Mouse (Mus musculus) ovary, adult 18-20 months (tissue): ENCODE results near the gene Sbf1.

Experiments used
- DNase-seq: peaks from one replicate; pipeline ENCODE4 v3.0.0; 2022; ENCODE audit warnings: low spot score, mixed read lengths

The Sbf1 gene

GRCm38 (mm10) chr15:89315190-89315731 lies at the start of gene Sbf1:
Gene Sbf1 (minus strand): TSS chr15:89315311.
- DNase-seq, result peak; percentile 97

DNA sequence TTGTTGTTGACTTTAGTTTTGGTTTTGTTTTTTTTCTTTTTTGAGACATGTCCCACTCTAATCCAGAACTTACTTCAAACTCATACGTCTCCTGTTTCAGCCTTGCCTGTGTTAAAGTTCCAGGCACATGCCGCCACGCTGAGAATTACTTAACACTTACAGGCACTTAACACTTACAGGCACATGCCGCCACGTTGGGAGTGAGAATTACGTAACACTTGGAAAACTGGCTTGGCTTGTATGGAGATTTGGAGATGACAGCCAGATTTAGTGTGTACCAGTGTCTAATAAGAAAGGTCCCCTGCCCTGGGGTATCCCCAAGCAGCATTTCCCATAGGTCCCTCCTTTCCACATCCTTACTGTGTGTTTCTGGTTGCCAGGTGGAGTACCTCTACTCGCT lies 47.9 kb upstream of the Sbf1 start:
- no peak for DNase-seq

DNA sequence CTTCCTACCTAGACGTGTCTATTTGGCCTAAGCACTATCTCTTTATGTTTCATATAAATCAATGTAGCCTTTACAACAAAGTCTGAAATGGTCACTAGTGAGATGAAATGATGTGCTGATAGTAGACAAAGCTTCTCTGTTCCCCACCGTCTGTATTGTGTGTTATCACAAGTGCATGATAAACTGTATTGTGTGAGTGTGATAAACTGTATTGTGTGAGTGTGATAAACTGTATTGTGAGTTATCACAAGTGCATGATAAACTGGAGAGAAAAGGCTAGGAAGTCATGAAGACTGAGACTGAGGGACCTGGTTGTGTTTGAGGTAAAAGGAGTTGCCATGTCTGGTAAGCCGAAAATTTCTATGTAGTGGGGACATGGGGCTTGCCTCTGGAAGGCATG lies 43.7 kb upstream of the Sbf1 start:
- no peak for DNase-seq

DNA sequence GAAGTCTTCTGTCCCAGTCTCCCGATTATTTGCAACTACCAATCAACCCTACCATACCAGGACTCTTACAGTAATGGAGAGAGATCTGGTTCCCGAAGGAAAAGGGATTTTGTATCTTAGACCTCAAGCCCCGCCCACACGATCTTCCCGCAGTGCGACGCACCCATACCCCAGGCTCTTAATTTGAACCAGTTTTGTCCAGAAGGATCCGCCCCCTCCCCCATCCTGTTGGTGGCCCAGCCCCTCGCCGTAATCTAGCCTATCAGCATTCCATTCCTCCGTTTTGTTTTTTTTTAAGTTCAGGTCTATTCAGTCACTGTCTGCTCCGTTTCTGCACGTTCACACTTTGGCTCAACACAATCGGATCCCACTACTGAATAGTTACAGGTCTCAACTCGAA lies 41.3 kb upstream of the Sbf1 start:
- DNase-seq, result peak; percentile 65

- peak; percentile 90 for DNase-seq
Measured at GRCm38 (mm10) chr15:89355241-89356187, 40.4 kb upstream of the Sbf1 start, which contains the start of the genes Lmf2 and Ncaph2. Gene Lmf2 (minus strand): TSS chr15:89355659. Gene Ncaph2 (plus strand): TSS chr15:89355719.

GRCm38 (mm10) chr15:89354455-89354854 lies 39.3 kb upstream of the Sbf1 start:
- no peak for DNase-seq

GRCm38 (mm10) chr15:89353837-89354236 lies 38.7 kb upstream of the Sbf1 start:
- no peak for DNase-seq

DNA sequence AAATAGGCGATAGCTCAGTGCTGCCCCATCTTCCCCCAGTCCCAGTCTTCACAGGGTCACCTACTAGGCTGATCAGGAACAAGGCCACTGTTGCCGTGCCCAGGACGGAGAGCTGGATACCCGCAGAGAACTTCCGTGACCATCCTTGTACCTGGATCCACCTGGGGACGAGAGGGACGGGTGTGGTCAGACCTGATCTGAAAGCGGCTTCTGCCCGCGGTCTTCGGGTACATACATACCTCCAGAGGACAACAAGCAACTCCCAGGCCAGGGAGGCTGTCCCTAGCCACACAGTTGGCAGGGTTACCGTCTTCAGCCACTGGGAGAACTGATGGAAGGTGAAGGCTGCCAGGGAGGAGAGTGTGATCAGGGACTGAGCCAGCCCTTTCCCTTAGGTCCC lies 37.7 kb upstream of the Sbf1 start:
- no peak for DNase-seq

GRCm38 (mm10) chr15:89352054-89352453 lies 36.9 kb upstream of the Sbf1 start:
- DNase-seq, result no peak

DNA sequence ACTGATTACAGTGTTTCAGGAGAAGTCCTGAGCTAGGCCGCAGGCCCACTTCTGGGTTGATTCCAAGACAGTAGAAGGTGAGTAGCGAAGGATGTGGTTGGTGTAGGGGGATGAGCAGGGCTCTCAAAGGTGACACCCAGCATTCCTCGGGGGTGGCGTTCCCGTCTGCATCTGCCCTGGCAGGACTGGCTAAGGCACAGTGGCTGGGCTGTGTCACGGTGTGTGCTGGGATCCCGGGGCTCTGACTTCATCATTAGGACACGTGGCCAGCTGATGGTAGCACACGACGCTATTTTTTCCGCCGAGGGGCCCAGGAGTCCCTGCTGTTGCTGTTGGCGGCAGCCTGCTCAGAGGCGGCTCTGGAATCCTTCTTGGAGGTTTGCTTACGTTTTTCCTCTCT lies 36.2 kb upstream of the Sbf1 start:
- no peak for DNase-seq

DNA sequence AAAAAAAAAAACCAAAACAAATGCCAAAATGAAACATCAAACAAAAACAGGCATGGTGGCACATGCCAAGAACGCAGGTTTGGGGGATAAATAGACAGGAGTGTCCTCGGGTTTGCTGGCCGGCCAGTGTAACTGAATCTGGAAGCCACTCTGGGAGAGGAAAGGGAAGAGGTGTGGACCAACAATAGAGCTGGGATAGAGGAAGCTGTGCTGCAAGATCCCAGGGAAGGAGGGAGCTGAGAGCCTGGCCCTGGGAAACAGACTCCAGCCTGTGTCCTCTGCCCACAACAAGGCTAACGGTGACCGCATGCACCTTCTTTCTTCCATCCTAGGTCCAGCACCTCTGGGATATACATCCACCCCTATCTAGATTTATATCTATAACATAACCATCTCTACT lies 35.3 kb upstream of the Sbf1 start:
- DNase-seq, result no peak

GRCm38 (mm10) chr15:89343325-89343724 lies 28.2 kb upstream of the Sbf1 start:
- DNase-seq, result no peak

DNA sequence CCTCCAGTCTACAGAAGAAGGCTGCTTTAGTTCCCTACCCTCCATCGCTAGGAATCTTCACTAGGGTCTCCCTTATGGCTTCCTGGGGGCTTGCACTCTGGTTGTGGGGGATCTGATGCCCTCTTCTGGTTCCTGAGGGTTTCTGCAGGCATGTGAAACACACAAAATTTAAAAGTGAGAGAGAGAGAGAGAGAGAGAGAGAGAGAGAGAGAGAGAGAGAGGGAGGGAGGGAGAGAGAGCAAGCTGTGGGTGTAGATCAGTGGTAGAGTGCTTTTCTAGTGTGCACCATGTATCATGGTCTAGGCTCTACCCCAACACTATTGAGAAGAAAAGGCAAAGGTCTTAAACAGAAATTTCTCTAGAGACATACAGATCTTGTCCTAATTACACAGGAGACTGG lies 26.6 kb upstream of the Sbf1 start:
- no peak for DNase-seq

DNA sequence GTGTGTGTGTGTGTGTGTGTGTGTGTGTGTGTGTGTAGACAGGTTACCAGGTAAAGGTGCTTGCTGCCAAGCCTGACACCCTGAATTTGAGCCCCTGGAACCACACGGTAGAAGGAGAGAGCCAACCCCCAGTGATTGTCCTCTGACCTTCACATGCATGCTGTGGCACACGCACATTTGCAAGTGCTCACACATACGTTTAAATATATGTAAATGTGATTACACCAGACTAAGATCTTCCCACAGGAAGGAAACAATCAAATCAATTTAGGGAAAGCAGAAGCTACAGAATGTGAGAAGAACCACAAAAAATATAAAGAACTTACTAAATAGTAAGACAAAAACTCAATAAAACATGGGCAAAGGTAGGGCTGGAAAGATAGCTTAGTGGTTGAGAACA lies 25.0 kb upstream of the Sbf1 start:
- no peak for DNase-seq

- no peak for DNase-seq
Measured at GRCm38 (mm10) chr15:89339696-89340095, 24.6 kb upstream of the Sbf1 start.

DNA sequence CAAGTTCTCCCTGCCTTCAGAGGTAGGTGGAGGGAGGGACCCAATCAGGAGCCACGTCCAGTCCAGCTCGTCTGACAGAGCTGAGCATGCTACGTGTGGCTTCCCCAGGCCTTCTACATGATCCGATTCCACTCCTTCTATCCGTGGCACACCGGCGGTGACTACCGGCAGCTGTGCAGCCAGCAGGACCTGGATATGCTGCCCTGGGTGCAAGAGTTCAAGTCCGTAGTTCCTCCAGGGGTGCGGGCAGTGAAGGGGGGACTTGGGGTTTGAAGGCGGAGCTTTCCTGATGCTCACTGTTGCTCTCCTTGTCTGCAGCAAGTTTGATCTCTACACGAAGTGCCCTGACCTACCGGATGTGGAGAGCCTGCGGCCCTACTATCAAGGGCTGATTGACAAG lies 21.3 kb upstream of the Sbf1 start:
- DNase-seq, result no peak

DNA sequence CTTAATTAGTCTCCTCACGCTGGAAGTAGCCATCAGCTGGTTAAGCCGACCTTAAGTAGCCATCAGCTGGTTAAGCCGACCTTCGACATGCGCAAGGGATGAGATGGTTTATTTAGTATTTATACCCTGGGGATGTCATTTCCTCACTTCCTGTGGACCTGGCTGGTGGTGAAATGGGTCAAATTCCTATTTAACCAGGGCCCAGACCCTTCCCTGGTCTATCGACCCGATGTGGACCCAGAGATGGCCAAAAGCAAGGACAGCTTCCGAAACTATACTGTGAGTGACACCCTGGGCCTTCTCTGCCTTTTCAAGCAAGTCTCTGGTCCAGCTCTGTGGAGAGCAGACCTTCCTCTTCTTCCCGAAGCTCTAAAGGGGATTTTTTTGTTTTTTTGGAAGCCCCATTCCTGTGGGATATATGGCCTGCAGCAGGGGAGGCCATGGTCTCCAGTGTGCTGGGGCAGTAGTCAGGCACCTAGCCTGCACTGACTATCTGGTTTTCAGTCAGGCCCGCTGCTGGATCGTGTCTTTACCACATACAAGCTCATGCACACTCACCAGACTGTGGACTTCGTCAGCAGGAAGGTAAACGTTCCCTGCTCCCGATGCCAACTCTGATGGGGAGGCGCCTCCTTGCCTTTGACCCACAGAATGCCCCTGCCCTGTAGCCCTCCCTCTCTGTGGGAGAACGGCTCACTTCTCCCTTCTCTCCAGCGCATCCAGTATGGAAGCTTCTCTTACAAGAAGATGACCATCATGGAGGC lies 19.8 kb upstream of the Sbf1 start:
- DNase-seq, result no peak

GRCm38 (mm10) chr15:89334271-89334670 lies 19.2 kb upstream of the Sbf1 start, which contains the start of gene Miox:
Gene Miox (plus strand): TSS chr15:89334398.
- DNase-seq, result no peak

DNA sequence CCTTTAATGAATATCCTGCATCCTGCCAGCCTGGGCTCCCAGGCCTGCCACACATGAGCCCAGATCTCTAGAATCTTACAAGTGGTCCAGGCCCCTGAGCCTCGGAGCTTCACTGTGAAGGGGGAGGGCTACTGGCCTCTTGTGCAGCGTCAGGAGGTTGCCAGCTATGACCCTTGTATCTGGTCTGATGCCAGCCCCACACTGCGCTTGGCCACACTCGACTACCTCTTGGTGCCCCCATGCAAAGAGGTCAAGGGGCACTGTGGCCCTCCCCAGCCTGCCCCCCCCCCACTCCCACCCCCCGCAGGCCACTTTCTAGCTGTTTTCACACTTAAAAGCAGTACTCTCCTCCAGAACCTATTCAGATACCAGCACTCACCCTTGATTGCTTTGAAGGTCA lies 11.3 kb upstream of the Sbf1 start:
- DNase-seq, result no peak

- DNase-seq, result no peak
Measured at GRCm38 (mm10) chr15:89323656-89324055, 8.5 kb upstream of the Sbf1 start.

GRCm38 (mm10) chr15:89322670-89323522 lies 7.8 kb upstream of the Sbf1 start, which contains the start of gene Adm2:
Gene Adm2 (plus strand): TSS chr15:89322720.
- no peak for DNase-seq

GRCm38 (mm10) chr15:89321264-89321663 lies 6.2 kb upstream of the Sbf1 start:
- DNase-seq, result no peak
